Mouse (Mus musculus): ENCODE measurements around the gene Tuba1b.

Tuba1b gene

DNA sequence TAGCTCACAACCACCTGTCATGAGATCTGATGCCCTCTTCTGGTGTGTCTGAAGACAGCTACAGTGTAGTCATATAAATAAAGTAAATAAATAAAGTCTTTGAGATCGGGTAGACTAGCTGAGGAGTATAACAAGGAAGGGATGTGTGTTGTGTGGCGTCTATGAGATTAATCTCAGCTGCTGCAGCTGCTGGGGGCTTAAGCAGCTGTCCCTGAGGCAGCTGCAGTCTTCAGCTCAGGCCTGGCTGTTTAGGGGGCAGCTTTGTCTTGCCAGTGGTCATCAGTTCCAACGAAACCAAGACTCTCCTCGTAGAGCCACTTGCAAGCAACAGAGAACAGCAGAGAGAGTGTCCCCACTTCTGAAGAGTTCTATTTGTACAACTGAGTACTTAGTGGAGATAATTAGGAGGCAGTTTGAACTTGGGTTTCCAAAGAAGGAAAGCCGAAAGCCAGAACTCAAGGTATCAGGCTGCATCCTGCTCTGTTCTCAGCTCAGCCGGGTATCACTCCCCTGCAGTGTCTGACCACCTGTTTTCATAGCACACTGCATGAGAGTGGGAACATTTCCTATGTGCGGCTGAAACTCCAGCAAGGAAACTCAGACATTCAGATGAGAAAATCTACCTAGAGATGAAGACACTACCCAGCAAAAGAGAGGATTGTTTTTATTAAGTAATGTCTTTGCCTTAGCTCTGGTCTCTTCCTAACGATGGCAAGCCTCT, 47.5 kb downstream of the Tuba1b start:
- DNase-seq: no peak

DNA sequence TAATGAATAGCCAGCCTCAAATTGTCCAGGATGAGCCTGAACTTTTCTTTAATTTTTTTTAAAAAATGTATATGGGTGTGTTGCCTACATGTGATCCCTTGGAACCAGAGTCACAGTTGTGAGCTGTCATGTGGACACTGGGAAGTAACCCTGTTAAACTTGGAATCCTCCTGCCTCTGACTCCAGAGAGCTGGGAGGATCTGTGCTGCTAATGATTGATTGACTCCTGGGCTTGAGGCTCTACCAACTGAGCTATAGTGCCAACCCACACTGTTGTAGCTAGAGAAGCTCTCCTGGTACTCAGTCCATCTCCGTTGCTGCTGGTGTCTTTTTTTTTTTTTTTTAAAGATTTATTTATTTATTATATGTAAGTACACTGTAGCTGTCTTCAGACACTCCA, 50.3 kb downstream of the Tuba1b start:
- DNase-seq: no peak

DNA sequence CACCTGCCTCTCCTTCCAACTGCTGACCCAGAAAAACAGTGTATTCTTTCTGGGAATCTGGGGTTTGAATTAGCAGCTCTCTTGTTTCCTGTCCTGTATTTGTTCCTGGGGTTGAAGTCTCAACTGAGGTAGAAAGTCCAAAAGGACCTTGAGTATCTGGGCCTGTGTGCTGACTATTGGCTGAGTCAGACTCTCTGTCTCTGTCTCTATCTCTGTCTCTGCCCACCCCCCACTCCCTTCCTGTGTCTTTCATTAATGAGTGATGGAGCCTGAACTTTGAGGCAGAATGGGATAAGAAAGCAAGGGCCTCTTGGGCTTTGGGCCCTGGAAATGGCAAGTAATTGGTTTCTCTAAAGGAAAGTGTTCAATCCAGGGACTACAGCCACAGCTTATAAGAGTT, 50.7 kb downstream of the Tuba1b start:
- DNase-seq: no peak

DNA sequence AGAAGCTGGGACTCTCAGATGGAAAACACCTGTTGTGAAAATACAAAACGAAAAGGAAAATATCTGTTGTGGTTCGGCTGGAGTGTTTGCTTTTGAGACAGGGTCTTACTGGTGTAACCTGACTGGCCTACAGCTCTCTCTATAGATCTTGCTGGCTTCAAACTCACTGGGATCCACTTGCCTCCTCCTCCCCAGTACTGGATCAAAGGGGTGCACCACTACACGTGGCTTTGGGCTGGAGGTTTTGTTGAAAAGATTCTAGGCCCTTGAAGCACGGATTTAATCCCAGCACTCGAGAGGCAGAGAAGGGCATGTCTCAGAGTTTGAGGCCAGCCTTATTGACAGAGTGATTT, 52.7 kb downstream of the Tuba1b start:
- no peak for DNase-seq
